Mouse (Mus musculus): ENCODE results near the gene Cox4i1.
"Not testable (repeated sequence)": the region's sequence is repeated elsewhere in the genome, so short reads cannot be mapped to it uniquely, and the experiment has no call there.

Cox4i1 gene

GRCm38 (mm10) chr8:120664566-120664965 is 3.5 kb upstream of the Cox4i1 start:
- DNase-seq (ENCODE audit: low spot score in 2 of 2), result no peak

- DNase-seq (ENCODE audit: low spot score in 2 of 2), result no peak
Observed at GRCm38 (mm10) chr8:120665726-120666455, 2.1 kb upstream of the Cox4i1 start.

- no peak for DNase-seq (ENCODE audit: low spot score in 2 of 2)
Observed at GRCm38 (mm10) chr8:120666807-120667470, 1.1 kb upstream of the Cox4i1 start.

GRCm38 (mm10) chr8:120668374-120668905 is 418 bp downstream of the Cox4i1 start, which contains the start of gene Emc8:
Gene Emc8 (minus strand): TSS chr8:120668573.
- DNase-seq (ENCODE audit: low spot score in 2 of 2), result no peak

GRCm38 (mm10) chr8:120671775-120672174 is 3.8 kb downstream of the Cox4i1 start:
- no peak for DNase-seq (ENCODE audit: low spot score in 2 of 2)

GRCm38 (mm10) chr8:120672626-120673229 is 4.7 kb downstream of the Cox4i1 start:
- DNase-seq (ENCODE audit: low spot score in 2 of 2), result no peak

GRCm38 (mm10) chr8:120673298-120673697 is 5.3 kb downstream of the Cox4i1 start:
- DNase-seq (ENCODE audit: low spot score in 2 of 2), result no peak

- DNase-seq (ENCODE audit: low spot score in 2 of 2), result no peak
Observed at GRCm38 (mm10) chr8:120675718-120676117, 7.7 kb downstream of the Cox4i1 start.

- DNase-seq (ENCODE audit: low spot score in 2 of 2), result peak; percentile 55 to 87
Observed at GRCm38 (mm10) chr8:120678447-120678846, 10.4 kb downstream of the Cox4i1 start.

GRCm38 (mm10) chr8:120679629-120680387 is 11.8 kb downstream of the Cox4i1 start:
- no peak for DNase-seq (ENCODE audit: low spot score in 2 of 2)

GRCm38 (mm10) chr8:120680405-120680804 is 12.4 kb downstream of the Cox4i1 start:
- DNase-seq (ENCODE audit: low spot score in 2 of 2), result not testable (repeated sequence)

- no peak for DNase-seq (ENCODE audit: low spot score in 2 of 2)
Observed at GRCm38 (mm10) chr8:120681113-120681512, 13.1 kb downstream of the Cox4i1 start.

- peak in 1 of 2 experiments; percentile 55 for DNase-seq (ENCODE audit: low spot score in 2 of 2)
Observed at GRCm38 (mm10) chr8:120683602-120684001, 15.6 kb downstream of the Cox4i1 start.

- no peak for DNase-seq (ENCODE audit: low spot score in 2 of 2)
Observed at GRCm38 (mm10) chr8:120684082-120684481, 16.1 kb downstream of the Cox4i1 start.

- DNase-seq (ENCODE audit: low spot score in 2 of 2), result no peak
Observed at GRCm38 (mm10) chr8:120685097-120685496, 17.1 kb downstream of the Cox4i1 start.

- DNase-seq (ENCODE audit: low spot score in 2 of 2), result no peak
Observed at GRCm38 (mm10) chr8:120685591-120685990, 17.6 kb downstream of the Cox4i1 start.

GRCm38 (mm10) chr8:120686051-120686450 is 18.0 kb downstream of the Cox4i1 start:
- DNase-seq (ENCODE audit: low spot score in 2 of 2), result peak; percentile 49 to 58

GRCm38 (mm10) chr8:120686576-120686975 is 18.6 kb downstream of the Cox4i1 start:
- no peak for DNase-seq (ENCODE audit: low spot score in 2 of 2)

- no peak for DNase-seq (ENCODE audit: low spot score in 2 of 2)
Observed at GRCm38 (mm10) chr8:120687786-120688185, 19.8 kb downstream of the Cox4i1 start.

GRCm38 (mm10) chr8:120688511-120688910 is 20.5 kb downstream of the Cox4i1 start:
- no peak for DNase-seq (ENCODE audit: low spot score in 2 of 2)

- DNase-seq (ENCODE audit: low spot score in 2 of 2), result no peak
Observed at GRCm38 (mm10) chr8:120692934-120693333, 24.9 kb downstream of the Cox4i1 start.

Data from left cerebral cortex, adult 9 months (tissue).